ENCODE assay signal across 8 mouse cellular contexts in the genomic region with DNA sequence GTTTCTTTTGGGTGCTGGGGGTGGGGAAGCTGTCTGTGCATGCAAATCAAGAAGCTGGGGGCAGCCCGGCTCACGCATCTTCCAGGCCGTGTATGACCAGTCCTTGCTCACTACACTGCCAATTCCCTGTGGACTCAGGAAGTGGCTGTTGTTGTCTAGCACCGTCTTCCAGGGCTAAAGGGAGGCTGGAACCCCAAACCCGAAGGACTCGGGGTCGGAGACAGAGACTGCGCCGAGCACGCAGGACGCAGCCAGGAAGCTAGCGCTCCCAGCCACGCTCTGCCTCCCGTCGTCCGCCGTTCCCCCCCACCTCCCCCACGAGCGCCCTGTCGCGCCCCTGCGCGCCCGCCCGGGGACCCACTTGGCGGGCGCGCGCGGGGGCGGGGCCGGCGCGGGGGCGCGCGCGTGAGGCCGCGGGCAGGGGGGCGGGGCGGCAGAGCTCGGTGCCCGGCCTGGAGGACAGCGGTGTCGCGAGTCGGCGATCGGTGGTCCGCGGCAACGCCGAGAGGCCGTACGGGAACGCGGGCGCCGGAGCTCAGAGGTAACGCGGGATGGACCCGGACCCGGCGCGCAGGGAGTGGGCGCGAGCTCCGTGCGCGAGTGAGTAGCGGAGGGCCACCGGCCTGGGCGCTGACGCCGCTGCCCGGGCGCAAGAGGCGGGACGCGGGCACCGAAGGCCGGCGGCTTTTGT. TPM values are rescaled to one million over a fixed set of nuclear protein-coding genes. Genes with fewer than 3 reads are reported as not detected.
DNase-seq lines count a peak whose midpoint lies in the region; ATAC-seq and TF ChIP-seq lines count a peak whose summit lies in the region.

TSS of gene Hp1bp3 (plus strand) at position 97 of the 691 bp plus-strand sequence.

- ATAC-seq in forebrain, embryonic 15.5 days (replicated peaks): peak; percentile 65
- ATAC-seq in liver, embryonic 16.5 days (ENCODE audit: low read depth): peak; percentile 59
- ATAC-seq in neural tube, embryonic 12.5 days (ENCODE audit: low FRiP score, low read depth): peak; percentile 85

- H3K36me3 ChIP-seq in ES-E14 (ENCODE audit: control insufficient read depth, insufficient read depth, low read length, poor library complexity, severe bottlenecking): no peaks in the 10 kb centered on the region
- H3K36me3 ChIP-seq in forebrain, embryonic 15.5 days: no peaks in the 10 kb centered on the region
- H3K36me3 ChIP-seq in liver, embryonic 16.5 days (ENCODE audit: control insufficient read depth, insufficient read depth): no peaks in the 10 kb centered on the region
- H3K36me3 ChIP-seq in neural tube, embryonic 12.5 days: no peaks in the 10 kb centered on the region
- no peaks in the 10 kb centered on the region for H3K36me3 ChIP-seq in testis, adult 2 months (ENCODE audit: control insufficient read depth, insufficient read depth, low read length)

- in situ Hi-C loops in ES-E14 (cut with MboI; ENCODE audit: low sequenced_read_pairs in 2 of 2, unreplicated experiment in 2 of 2): no loop called here

- H3K9me3 ChIP-seq in ES-E14 (ENCODE audit: control insufficient read depth, insufficient read depth, low read depth, low read length): no peaks in the 10 kb centered on the region
- no peaks in the 10 kb centered on the region for H3K9me3 ChIP-seq in forebrain, embryonic 15.5 days
- H3K9me3 ChIP-seq in liver, embryonic 16.5 days (replicated peaks; ENCODE audit: control insufficient read depth, low read length): no peaks in the 10 kb centered on the region
- H3K9me3 ChIP-seq in neural tube, embryonic 12.5 days: no peaks in the 10 kb centered on the region

- peak; percentile 42 for DNase-seq in ES-E14 (ENCODE audit: low read depth, low spot score)
- DNase-seq in cerebellum, adult 11-12 months: peak; percentile 83
- peak; percentile 88 to 91 for DNase-seq in heart, postnatal 14 days
- DNase-seq in large intestine, adult 2 months (ENCODE audit: low read depth, low spot score): no peak

- under 1% methylated on average over 70 of the region's 84 CpGs for WGBS in forebrain, embryonic 15.5 days
- under 1% methylated on average over 84 of the region's 84 CpGs for WGBS in large intestine, adult 2 months
- WGBS in liver, embryonic 16.5 days (ENCODE audit: insufficient replicate concordance): under 1% methylated on average over 67 of the region's 84 CpGs
- WGBS in neural tube, embryonic 12.5 days: under 1% methylated on average over 76 of the region's 84 CpGs

- peaks cover 2 to 20% of the 10 kb centered on the region in 2 experiments for H3K4me1 ChIP-seq in ES-E14 (ENCODE audit: control insufficient read depth in 2 of 2, insufficient read depth in 2 of 2, low read length in 2 of 2, poor library complexity in 1 of 2)
- peaks cover 35% of the 10 kb centered on the region for H3K4me1 ChIP-seq in forebrain, embryonic 15.5 days
- peaks cover 39% of the 10 kb centered on the region for H3K4me1 ChIP-seq in liver, embryonic 16.5 days (ENCODE audit: control insufficient read depth, low read depth, low read length)
- H3K4me1 ChIP-seq in neural tube, embryonic 12.5 days: peaks cover 27% of the 10 kb centered on the region
- H3K4me1 ChIP-seq in testis, adult 2 months (ENCODE audit: control insufficient read depth, insufficient read depth, low read length): peaks cover 12% of the 10 kb centered on the region

- H3K27me3 ChIP-seq in forebrain, embryonic 15.5 days: no peaks in the 10 kb centered on the region
- no peaks in the 10 kb centered on the region for H3K27me3 ChIP-seq in liver, embryonic 16.5 days (ENCODE audit: control insufficient read depth, insufficient read depth, low read depth, low read length)
- H3K27me3 ChIP-seq in neural tube, embryonic 12.5 days (replicated peaks): no peaks in the 10 kb centered on the region
- no peaks in the 10 kb centered on the region for H3K27me3 ChIP-seq in testis, adult 2 months (ENCODE audit: control insufficient read depth, insufficient read depth, low read length)

- TF ChIP-seq POLR2A in testis, adult 2 months (IDR thresholded peaks at IDR 0.05; ENCODE audit: control insufficient read depth, low read depth, low read length): peak; percentile 60

- peak within 1 kb of the TSS; percentile 70 for H3K4me2 ChIP-seq in forebrain, embryonic 15.5 days (replicated peaks)
- H3K4me2 ChIP-seq in liver, embryonic 16.5 days (ENCODE audit: low read depth, low read length): peak within 1 kb of the TSS; percentile 91
- peak within 1 kb of the TSS; percentile 71 for H3K4me2 ChIP-seq in neural tube, embryonic 12.5 days (replicated peaks)

- no peak for TF ChIP-seq CTCF in testis, adult 2 months (IDR thresholded peaks at IDR 0.05; ENCODE audit: control insufficient read depth, insufficient read depth, insufficient replicate concordance, low read depth, low read length)

- H3K27ac ChIP-seq in ES-E14 (ENCODE audit: insufficient read depth, low read depth, low read length, poor library complexity, severe bottlenecking): peak within 1 kb of the TSS; percentile 96
- peak within 1 kb of the TSS; percentile 98 for H3K27ac ChIP-seq in forebrain, embryonic 15.5 days (replicated peaks)
- H3K27ac ChIP-seq in liver, embryonic 16.5 days (ENCODE audit: low read length): peak within 1 kb of the TSS; percentile 98
- H3K27ac ChIP-seq in neural tube, embryonic 12.5 days: peak within 1 kb of the TSS; percentile 98
- H3K27ac ChIP-seq in testis, adult 2 months (ENCODE audit: control insufficient read depth, insufficient read depth, low read depth, low read length): peak within 1 kb of the TSS; percentile 97

- H3K9ac ChIP-seq in ES-E14 (ENCODE audit: insufficient read depth, low read depth, low read length, poor library complexity, severe bottlenecking): peak within 1 kb of the TSS; percentile 100
- peak within 1 kb of the TSS; percentile 87 for H3K9ac ChIP-seq in forebrain, embryonic 15.5 days (replicated peaks)
- peak within 1 kb of the TSS; percentile 99 for H3K9ac ChIP-seq in liver, embryonic 16.5 days (ENCODE audit: low read depth, low read length)
- H3K9ac ChIP-seq in neural tube, embryonic 12.5 days: peak within 1 kb of the TSS; percentile 96

- H3K4me3 ChIP-seq in ES-E14 (ENCODE audit: insufficient read depth in 1 of 2, low read depth in 1 of 2, low read length in 2 of 2, poor library complexity in 1 of 2, severe bottlenecking in 1 of 2): peak within 1 kb of the TSS; percentile 78 to 100
- peak within 1 kb of the TSS; percentile 73 for H3K4me3 ChIP-seq in forebrain, embryonic 15.5 days
- H3K4me3 ChIP-seq in liver, embryonic 16.5 days (ENCODE audit: low read depth, low read length): peak within 1 kb of the TSS; percentile 99
- H3K4me3 ChIP-seq in neural tube, embryonic 12.5 days: peak within 1 kb of the TSS; percentile 99
- H3K4me3 ChIP-seq in testis, adult 2 months (ENCODE audit: control insufficient read depth, low read depth, low read length): peak within 1 kb of the TSS; percentile 90

- intact Hi-C loops in heart, postnatal 14 days (cut with DNase I): no loop called here

TF ChIP-seq in ES-E14, 5 proteins besides CTCF, POLR2A, EP300 and RAD21:
- TF ChIP-seq ZNF384 (IDR thresholded peaks at IDR 0.05; ENCODE audit: low read depth, low read length): no peak
TF ChIP-seq in ES-E14: peak in this region for 0.

RNA-seq across cellular contexts. Expression of gene Hp1bp3, which starts in this region (rescaled TPM):
- total RNA-seq in ES-E14 (2012; rRNA removed): 27.2 and 31.1 TPM in 2 replicates
- 261 and 262 TPM in 2 replicates for polyA plus RNA-seq in forebrain, embryonic 15.5 days (2015; fragmentation: Nextera tagmentation; extraction: Ambion mirVana)
- total RNA-seq in heart, postnatal 14 days (2021): 10 to 100 TPM; 77.5 to 83.0 TPM
- polyA plus RNA-seq in large intestine, adult 2 months (2012; rRNA removed): 37.7 and 41.9 TPM in 2 replicates
- 38.3 and 40.1 TPM in 2 replicates for polyA plus RNA-seq in liver, embryonic 16.5 days (2015; fragmentation: Nextera tagmentation; extraction: Ambion mirVana)
- polyA plus RNA-seq in neural tube, embryonic 12.5 days (2016; fragmentation: Nextera tagmentation; extraction: Ambion mirVana): 184 and 193 TPM in 2 replicates
- 14.7 and 17.1 TPM in 2 replicates for polyA plus RNA-seq in testis, adult 2 months (2012; rRNA removed)
